Mouse (Mus musculus) spleen, adult 2 months (tissue): ENCODE results near the gene Col27a1.

ENCODE experiments used
- CTCF ChIP-seq: fragments of 200-500 bp; IDR thresholded peaks from 2 replicates; pipeline ENCODE4 v1.5.1; 2011; ENCODE audit warnings: mild to moderate bottlenecking, inconsistent platforms; ENCODE audit not compliant: insufficient read depth, insufficient read length, insufficient replicate concordance; ENCODE audit errors: extremely low read depth
- POLR2A ChIP-seq: fragments of 200-500 bp; IDR thresholded peaks from 2 replicates; pipeline ENCODE4 v1.6.1; 2011; ENCODE audit warnings: low read depth, low read length, inconsistent platforms

DNA sequence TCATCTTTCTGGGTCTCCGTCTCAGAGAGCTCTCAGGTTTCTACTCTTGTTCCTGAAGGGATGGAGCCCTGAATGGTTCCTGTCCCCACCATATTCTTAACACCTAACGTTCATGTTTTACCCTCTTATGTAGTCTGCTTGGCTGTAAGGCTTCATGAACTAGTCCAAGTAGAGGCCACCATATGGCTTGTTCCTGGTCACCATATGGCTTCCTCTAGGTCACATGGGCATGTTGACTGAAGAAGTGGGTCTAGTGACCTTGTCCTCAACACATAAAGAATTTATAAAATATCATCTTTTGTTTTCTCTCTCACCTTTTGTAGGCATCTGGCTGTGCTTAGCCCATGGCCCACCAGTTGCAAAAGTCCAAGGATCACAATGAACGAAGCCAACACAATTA lies 27.2 kb downstream of the Col27a1 start:
- TF ChIP-seq CTCF: no peak
- no peak for TF ChIP-seq POLR2A
